Mouse (Mus musculus) midbrain, postnatal 0 days (tissue): ENCODE measurements at regions not wholly inside any gene's neighbourhood (a gene's known extent, or its start where the extent isn't known, plus 50 kb on each side); places are given as distances from the start of the nearest gene placed in this dataset.
A peak's percentile ranks its signal among the peaks of the same experiment; 100 is the strongest.

Experiments
- ATAC-seq: fragments of 200-750 bp; cut with Nextera tagmentation; 2 replicates; pipeline ENCODE4 v1.8.0; 2017; ENCODE audit warnings: moderate number of reproducible peaks, mild to moderate bottlenecking, moderate TSS enrichment, moderate library complexity; ENCODE audit not compliant: low FRiP score
- DNase-seq: peaks from one replicate; pipeline ENCODE4 v3.0.0-alpha.2; 2015; ENCODE audit warnings: low spot score
- H3K27ac ChIP-seq: fragments of 300-500 bp; sonication (generic); 2 replicates; pipeline ENCODE4 v1.5.1; 2014; ENCODE audit warnings: low read depth, mild to moderate bottlenecking, low read length, mixed read lengths
- H3K27me3 ChIP-seq: fragments of 300-500 bp; sonication (generic); 2 replicates; pipeline ENCODE4 v1.6.1; 2014; ENCODE audit warnings: low read length, control low read depth, mixed read lengths; ENCODE audit not compliant: insufficient read depth
- H3K36me3 ChIP-seq: fragments of 300-500 bp; sonication (generic); 2 replicates; pipeline ENCODE4 v1.6.1; 2014; ENCODE audit warnings: low read length, control low read depth, mixed read lengths; ENCODE audit not compliant: insufficient read depth
- H3K4me1 ChIP-seq: fragments of 300-500 bp; sonication (generic); 2 replicates; pipeline ENCODE4 v1.6.1; 2014; ENCODE audit warnings: mild to moderate bottlenecking, control low read depth, antibody characterized with exemption, low read length, mixed read lengths; ENCODE audit not compliant: insufficient read depth
- H3K4me2 ChIP-seq: fragments of 300-500 bp; sonication (generic); 2 replicates; pipeline ENCODE4 v1.6.1; 2014; ENCODE audit warnings: low read depth, mild to moderate bottlenecking, low read length, mixed read lengths; ENCODE audit not compliant: poor library complexity, severe bottlenecking
- H3K4me3 ChIP-seq: fragments of 300-500 bp; sonication (generic); 2 replicates; pipeline ENCODE4 v1.5.1; 2014; ENCODE audit warnings: low read depth, mild to moderate bottlenecking, low read length, moderate library complexity
- H3K9ac ChIP-seq: fragments of 300-500 bp; sonication (generic); replicated peaks from 2 replicates; pipeline ENCODE4 v1.6.1; 2014; ENCODE audit warnings: mild to moderate bottlenecking, low read length, moderate library complexity, mixed read lengths; ENCODE audit not compliant: poor library complexity, severe bottlenecking
- H3K9me3 ChIP-seq: fragments of 300-500 bp; sonication (generic); 2 replicates; pipeline ENCODE4 v1.6.1; 2016; ENCODE audit warnings: low read length, control low read depth
- CTCF ChIP-seq: IDR thresholded peaks from 2 replicates; pipeline ENCODE4 v1.5.1; 2016; ENCODE audit warnings: antibody characterized with exemption, mild to moderate bottlenecking
- WGBS: fragments of 180-500 bp; shearing (Covaris S2); extraction: QIAGEN DNeasy Blood & Tissue Kit; methylation state at CpG from one replicate; pipeline ENCODE4 v1.1.7; 2014; 5-methylcytosine and 5-hydroxymethylcytosine counted together

- no peaks in the 10 kb centered on the region for H3K27me3 ChIP-seq
- 90% methylated on average over 7 of the region's 7 CpGs for WGBS
- no peak overlapping the region for H3K27ac ChIP-seq
- no peak overlapping the region for H3K4me2 ChIP-seq
- ATAC-seq (no peak), DNase-seq (no peak)
- no peaks in the 10 kb centered on the region for H3K36me3 ChIP-seq
- no peak overlapping the region for H3K4me3 ChIP-seq
- no peaks in the 10 kb centered on the region for H3K9me3 ChIP-seq
- TF ChIP-seq CTCF = no peak
- no peak overlapping the region for H3K9ac ChIP-seq
- H3K4me1 ChIP-seq = no peaks in the 10 kb centered on the region
Measured at GRCm38 (mm10) chr17:64466273-64466672, 134.3 kb upstream of the Man2a1 start.

GRCm38 (mm10) chr17:64466746-64467145, 133.8 kb upstream of the Man2a1 start:
- no peak overlapping the region for H3K4me3 ChIP-seq
- H3K36me3 ChIP-seq = no peaks in the 10 kb centered on the region
- ATAC-seq = no peak
- H3K27ac ChIP-seq = no peak overlapping the region
- H3K4me1 ChIP-seq = no peaks in the 10 kb centered on the region
- no peak for DNase-seq
- TF ChIP-seq CTCF = no peak
- WGBS = 70% methylated on average over 9 of the region's 9 CpGs
- H3K9ac ChIP-seq = no peak overlapping the region
- H3K9me3 ChIP-seq = no peaks in the 10 kb centered on the region
- no peaks in the 10 kb centered on the region for H3K27me3 ChIP-seq
- no peak overlapping the region for H3K4me2 ChIP-seq

GRCm38 (mm10) chr17:64467297-64467696, 133.2 kb upstream of the Man2a1 start:
- 69% methylated on average over 10 of the region's 12 CpGs for WGBS
- no peak for DNase-seq
- no peak for TF ChIP-seq CTCF

DNA sequence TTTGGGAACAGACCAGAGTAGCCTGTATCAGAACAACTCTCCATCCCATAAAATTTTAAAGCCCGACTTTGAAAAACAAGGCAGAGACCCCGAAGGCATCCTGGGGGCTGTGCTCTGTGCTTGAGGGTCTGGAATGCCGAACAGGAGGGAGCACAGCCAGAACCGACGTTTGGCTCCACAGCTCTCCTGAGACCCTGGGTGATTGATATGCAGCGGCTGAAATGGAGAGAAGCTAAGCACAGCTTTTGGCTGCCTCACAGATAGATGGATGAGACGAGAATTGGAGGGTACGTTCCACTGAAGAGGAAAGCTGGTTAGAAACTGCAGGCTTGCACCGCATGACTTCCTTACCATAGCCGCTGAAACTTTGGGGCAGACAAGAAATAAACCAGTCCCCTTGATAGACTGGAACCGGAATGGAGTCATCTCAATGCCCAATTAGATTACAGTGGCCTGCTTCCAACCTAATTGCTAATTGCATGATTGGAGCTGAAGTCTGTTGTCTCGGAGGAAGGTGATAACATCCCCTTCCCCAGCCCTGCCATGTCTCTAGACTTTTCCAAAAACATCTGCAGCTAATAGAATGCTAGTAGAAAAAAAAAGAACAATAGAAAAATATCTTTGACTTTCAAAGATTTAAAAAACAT, 130.7 kb upstream of the Man2a1 start:
- H3K4me2 ChIP-seq = peak overlapping the region; percentile 12; the same call in 1 of the 2 replicates
- no peaks in the 10 kb centered on the region for H3K9me3 ChIP-seq
- 25% methylated on average over 12 of the region's 12 CpGs for WGBS
- H3K27me3 ChIP-seq = no peaks in the 10 kb centered on the region
- DNase-seq (peak; percentile 49), ATAC-seq (no peak)
- no peak overlapping the region for H3K4me3 ChIP-seq
- no peak overlapping the region for H3K9ac ChIP-seq
- H3K36me3 ChIP-seq = no peaks in the 10 kb centered on the region
- TF ChIP-seq CTCF = no peak
- no peaks in the 10 kb centered on the region for H3K4me1 ChIP-seq
- H3K27ac ChIP-seq = no peak overlapping the region

More at GRCm38 (mm10) chr17:64467297-64467696, 133.2 kb upstream of the Man2a1 start:
- Histone ChIP-seq H3K36me3 (no peaks in the 10 kb centered on the region), H3K9me3 (no peaks in the 10 kb centered on the region), H3K27me3 (no peaks in the 10 kb centered on the region), H3K4me3 (no peak overlapping the region), H3K27ac (no peak overlapping the region), H3K4me2 (no peak overlapping the region), H3K4me1 (no peaks in the 10 kb centered on the region), H3K9ac (no peak overlapping the region)
- no peak for ATAC-seq

- Histone ChIP-seq H3K4me1 (no peaks in the 10 kb centered on the region), H3K27ac (no peak overlapping the region), H3K9me3 (no peaks in the 10 kb centered on the region), H3K36me3 (no peaks in the 10 kb centered on the region), H3K4me3 (no peak overlapping the region), H3K4me2 (no peak overlapping the region), H3K9ac (no peak overlapping the region), H3K27me3 (no peaks in the 10 kb centered on the region)
- DNase-seq (peak; percentile 25), ATAC-seq (no peak)
- no peak for TF ChIP-seq CTCF
- WGBS = 15% methylated on average over 1 of the region's 1 CpGs
Measured at GRCm38 (mm10) chr17:64480607-64481038, 119.9 kb upstream of the Man2a1 start.

GRCm38 (mm10) chr17:64484835-64485234, 115.7 kb upstream of the Man2a1 start:
- Histone ChIP-seq H3K9me3 (no peaks in the 10 kb centered on the region), H3K4me2 (no peak overlapping the region), H3K27me3 (no peaks in the 10 kb centered on the region), H3K4me3 (no peak overlapping the region), H3K4me1 (peaks cover 3% of the 10 kb centered on the region; the same call in 1 of the 2 replicates), H3K9ac (no peak overlapping the region), H3K36me3 (no peaks in the 10 kb centered on the region), H3K27ac (no peak overlapping the region)
- ATAC-seq (no peak), DNase-seq (no peak)
- 87% methylated on average over 4 of the region's 4 CpGs for WGBS
- TF ChIP-seq CTCF = no peak
